In genomic region chr3:89858888-89859287, GRCm38 (mm10) we compare ENCODE assay signal across 14 mouse cellular contexts. TPM values are rescaled to one million over a fixed set of nuclear protein-coding genes. Genes with fewer than 3 reads are reported as not detected.
A peak's percentile ranks its signal among the peaks of the same experiment; 100 is the strongest.
DNase-seq lines count a peak whose midpoint lies in the region; ATAC-seq lines count a peak whose summit lies in the region.
"Had no signal": no experiment of that assay in that cellular context is flagged by ENCODE, and none has a peak within 500 bp of the region (broad histone marks: within the 10 kb centered on the region; RNA-seq: fewer than 3 reads in every experiment).

No protein-coding gene starts in this region.

- peaks cover 8% of the 10 kb centered on the region for H3K4me1 ChIP-seq in limb, embryonic 12.5 days (replicated peaks)
- H3K4me1 ChIP-seq in limb, embryonic 10.5 days, result peaks cover 17% of the 10 kb centered on the region

- 0 out of 2 replicates have a peak overlapping the region, but pooled peaks have one; percentile 23 for H3K9ac ChIP-seq in limb, embryonic 12.5 days (replicated peaks)

- H3K36me3 ChIP-seq in limb, embryonic 12.5 days, result no peaks in the 10 kb centered on the region
- no peaks in the 10 kb centered on the region for H3K36me3 ChIP-seq in limb, embryonic 10.5 days

- H3K27me3 ChIP-seq in limb, embryonic 12.5 days, result no peaks in the 10 kb centered on the region
- H3K27me3 ChIP-seq in limb, embryonic 10.5 days (ENCODE audit: low read depth, poor library complexity, severe bottlenecking), result no peaks in the 10 kb centered on the region

- H3K27ac ChIP-seq in limb, embryonic 12.5 days, result no peak overlapping the region
- H3K27ac ChIP-seq in limb, embryonic 10.5 days, result no peak overlapping the region

- H3K4me3 ChIP-seq in limb, embryonic 12.5 days (replicated peaks), result no peak overlapping the region
- no peak overlapping the region for H3K4me3 ChIP-seq in limb, embryonic 10.5 days
- H3K4me3 ChIP-seq: erythroblast, embryonic 14.5 days had no signal

- 80% methylated on average over 8 of the region's 8 CpGs for WGBS in limb, embryonic 12.5 days
- WGBS in limb, embryonic 10.5 days, result 82% methylated on average over 8 of the region's 8 CpGs

- H3K4me2 ChIP-seq in limb, embryonic 12.5 days, result no peak overlapping the region

- DNase-seq in limb, embryonic 10.5 days (ENCODE audit: low spot score), result no peak
- peak; percentile 48 to 71 for DNase-seq in frontal cortex, postnatal 14 days (ENCODE audit: low spot score in 2 of 2)
- DNase-seq in layer of hippocampus, postnatal 14 days (ENCODE audit: low spot score in 2 of 2), result peak; percentile 52 to 86
- DNase-seq in right cerebral cortex, adult 2 months (ENCODE audit: low spot score in 2 of 2), result peak; percentile 75 to 76
- DNase-seq in urinary bladder, adult 18-20 months (ENCODE audit: low spot score in 2 of 2), result no peak
- no peak for DNase-seq in adrenal gland, adult 2 months
- DNase-seq: cerebellum, postnatal 25 days; heart, postnatal 4 days; kidney, postnatal 14 days had no signal

- H3K9me3 ChIP-seq in limb, embryonic 12.5 days, result no peaks in the 10 kb centered on the region
- no peaks in the 10 kb centered on the region for H3K9me3 ChIP-seq in limb, embryonic 10.5 days (replicated peaks)

- ATAC-seq in limb, embryonic 12.5 days (ENCODE audit: insufficient number of reproducible peaks, insufficient read depth, low FRiP score, low TSS enrichment, low read depth), result no peak
- no peak for ATAC-seq in erythroid progenitor cell, adult 5-6 weeks (replicated peaks; ENCODE audit: low FRiP score, poor library complexity, severe bottlenecking)

RNA-seq across cellular contexts. Expression of gene She, which starts 27.7 kb away (rescaled TPM):
- 3.5 and 3.7 TPM in 2 replicates for polyA plus RNA-seq in limb, embryonic 12.5 days (2016; fragmentation: Nextera tagmentation; extraction: Ambion mirVana)
- 2.8 and 3.1 TPM in 2 replicates for polyA plus RNA-seq in limb, embryonic 10.5 days (2016; fragmentation: Nextera tagmentation; extraction: Ambion mirVana)
- 1 to 10 TPM; 3.4 to 3.5 TPM for total RNA-seq in layer of hippocampus, postnatal 14 days (2021)
- total RNA-seq in erythroid progenitor cell, adult 5-6 weeks (2015; ENCODE audit: low replicate concordance), result not detected in 2 replicates
- 0.13 TPM in 1 of 2 replicates, not detected in the other for total RNA-seq in erythroid progenitor cell, adult 5-6 weeks (2017; ENCODE audit: low replicate concordance)
- 10 to 100 TPM in 1 of 2 experiments, 1 to 10 TPM in 1; 5.8 to 11.3 TPM for total RNA-seq in adrenal gland, adult 2 months (2021)
- polyA plus RNA-seq in adrenal gland, adult 2 months (2012; rRNA removed), result 2.8 and 4.0 TPM in 2 replicates
- total RNA-seq: CH12.LX; megakaryocyte-erythroid progenitor cell, adult 5-6 weeks had no signal
- polyA plus RNA-seq: erythroblast, embryonic 14.5 days had no signal

RNA-seq across cellular contexts. Expression of gene Il6ra, which starts 54.1 kb away (rescaled TPM):
- polyA plus RNA-seq in limb, embryonic 12.5 days (2016; fragmentation: Nextera tagmentation; extraction: Ambion mirVana), result 0.83 and 0.84 TPM in 2 replicates
- polyA plus RNA-seq in limb, embryonic 10.5 days (2016; fragmentation: Nextera tagmentation; extraction: Ambion mirVana), result 0.25 and 0.38 TPM in 2 replicates
- 1 to 10 TPM; 5.0 to 6.1 TPM for total RNA-seq in layer of hippocampus, postnatal 14 days (2021)
- 5.8 and 10.5 TPM in 2 replicates for total RNA-seq in erythroid progenitor cell, adult 5-6 weeks (2015; ENCODE audit: low replicate concordance)
- 0.90 and 2.3 TPM in 2 replicates for total RNA-seq in erythroid progenitor cell, adult 5-6 weeks (2017; ENCODE audit: low replicate concordance)
- 10 to 100 TPM in 1 of 2 experiments, 1 to 10 TPM in 1; 7.9 to 11.5 TPM for total RNA-seq in adrenal gland, adult 2 months (2021)
- 5.2 and 5.3 TPM in 2 replicates for polyA plus RNA-seq in adrenal gland, adult 2 months (2012; rRNA removed)

Comparison
In these comparisons a context has a peak if more than half of its experiments do, and no peak if none do; other contexts are left out.
1. DNase-seq: peak in frontal cortex, postnatal 14 days (2 of 2), layer of hippocampus, postnatal 14 days (2 of 2) and right cerebral cortex, adult 2 months (2 of 2); none in limb, embryonic 10.5 days (single experiment), urinary bladder, adult 18-20 months (0 of 2) and adrenal gland, adult 2 months (single experiment).